Mouse (Mus musculus) layer of hippocampus, adult 9-10 months (tissue): Measurements from ENCODE around the gene Twistnb.

Experiments
- DNase-seq: peaks from one replicate; pipeline ENCODE4 v3.0.0; 2022; ENCODE audit warnings: low spot score

The Twistnb gene

DNA sequence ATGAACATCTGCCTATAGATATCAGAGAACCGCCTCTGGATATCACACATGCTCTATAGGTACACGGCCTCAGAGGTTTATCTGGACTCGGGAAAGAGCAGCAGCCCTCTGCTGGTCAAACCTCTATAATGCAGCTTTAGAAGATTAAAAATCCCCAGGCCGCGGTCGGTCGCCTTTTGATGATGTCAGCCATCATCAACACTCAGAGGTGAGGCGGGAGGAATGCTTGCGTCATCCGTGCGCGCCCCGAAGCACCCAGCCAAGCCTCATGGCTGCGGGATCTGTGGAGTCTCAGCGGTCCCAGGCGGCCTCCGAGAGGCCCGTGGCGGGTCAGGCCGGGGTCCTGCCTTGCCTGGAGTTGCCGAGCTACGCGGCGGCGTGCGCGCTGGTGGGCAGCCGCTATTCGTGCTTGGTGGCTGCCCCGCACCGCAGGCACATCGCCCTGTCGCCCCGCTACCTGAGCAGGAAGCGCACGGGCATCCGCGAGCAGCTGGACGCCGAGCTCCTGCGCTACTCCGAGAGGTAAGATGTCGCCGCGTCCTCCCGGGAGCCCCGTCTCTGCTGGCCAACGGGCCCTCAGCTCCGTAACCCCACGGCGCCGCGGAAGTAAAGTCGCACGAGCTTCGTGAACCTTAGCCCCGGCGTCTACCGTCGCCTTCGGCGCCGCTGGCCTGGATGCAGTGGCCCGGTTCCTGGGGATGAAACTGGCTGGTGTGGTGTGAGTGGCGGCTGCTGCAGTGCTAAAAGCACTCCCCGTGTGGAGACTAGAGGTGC, at the start of gene Twistnb:
Gene Twistnb (plus strand): TSS at position 249 of the 774 bp plus-strand sequence.
- DNase-seq = peak; percentile 99

DNA sequence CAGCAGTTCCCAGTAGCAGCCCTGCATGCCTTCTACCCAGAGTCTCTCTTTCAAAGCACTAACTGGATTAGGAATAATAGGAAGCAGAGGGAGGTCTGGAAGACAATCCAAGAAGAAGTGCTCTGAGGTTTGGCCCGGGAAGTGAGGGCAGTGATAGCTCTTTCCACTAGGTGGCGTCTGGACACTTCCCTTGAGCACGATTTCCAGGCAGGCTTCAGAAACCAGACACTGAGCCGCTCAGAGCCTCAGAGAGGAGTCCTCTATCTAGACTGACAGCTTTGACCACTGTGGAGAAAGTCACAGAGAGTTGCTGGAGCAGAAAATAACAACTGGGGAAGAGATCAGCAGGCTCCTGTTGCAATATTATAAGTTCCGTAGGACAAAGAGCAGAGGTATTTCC, 40.6 kb upstream of the Twistnb start:
- peak; percentile 69 for DNase-seq

DNA sequence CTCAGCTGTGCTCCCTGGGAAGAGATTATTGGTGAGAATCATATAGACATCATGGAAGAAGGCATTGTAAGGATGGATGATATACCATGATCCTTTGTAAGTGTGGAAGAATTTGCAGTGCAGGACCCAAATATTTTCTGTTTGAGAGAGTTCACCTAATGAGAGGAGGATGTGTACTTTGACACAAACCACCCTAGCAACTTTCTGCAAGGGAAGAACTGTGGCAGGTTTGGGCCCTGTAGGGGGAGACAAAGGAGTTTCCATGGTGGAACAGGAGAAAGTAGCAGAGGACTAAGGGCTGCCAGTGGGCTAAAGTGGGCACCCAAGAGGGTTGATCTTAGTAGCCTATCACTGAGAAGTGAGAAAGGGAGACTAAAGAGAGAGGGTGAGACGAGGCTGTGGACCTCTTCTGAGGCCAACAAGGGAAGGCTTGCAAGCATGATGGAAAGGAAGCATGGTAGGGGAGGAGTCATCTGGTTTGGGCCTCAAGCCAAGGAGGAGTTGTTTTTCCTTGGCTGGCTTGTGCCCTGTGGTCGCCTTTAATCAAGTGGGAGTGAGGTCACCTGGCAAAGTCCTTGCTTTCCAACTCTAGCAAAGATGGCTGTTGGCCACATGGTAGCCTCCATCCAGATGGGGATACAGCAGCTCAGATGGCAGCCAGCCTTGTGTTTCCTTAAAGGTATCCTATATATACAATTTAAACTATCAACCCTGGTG, 38.4 kb upstream of the Twistnb start:
- no peak for DNase-seq

- DNase-seq = no peak
These were observed 34.4 kb upstream of the Twistnb start, which contains the start of gene Efcab10 for GRCm38 (mm10) chr12:33394804-33395623. TSS of gene Efcab10 (plus strand) at chr12:33394854.

- no peak for DNase-seq
These were observed 26.2 kb upstream of the Twistnb start for GRCm38 (mm10) chr12:33403265-33403693.

DNA sequence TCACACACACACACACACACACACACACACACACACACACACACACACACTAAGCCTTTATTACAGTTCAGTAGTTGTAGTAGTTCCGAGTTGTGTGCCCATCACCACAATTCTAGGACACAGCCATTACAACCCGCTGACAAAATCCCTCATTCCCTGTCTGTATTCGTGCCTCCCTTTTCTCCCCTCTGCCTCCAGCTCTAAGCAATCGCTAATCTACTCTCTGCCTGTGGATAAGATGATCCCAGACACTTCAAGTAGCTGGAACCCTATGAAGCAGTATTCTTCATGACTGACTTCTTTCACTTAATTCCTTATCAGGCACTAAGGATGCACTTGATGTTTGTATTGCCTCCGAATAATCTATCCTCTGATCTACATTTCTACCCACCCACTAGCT, 24.4 kb upstream of the Twistnb start:
- no peak for DNase-seq

- no peak for DNase-seq
These were observed 23.9 kb upstream of the Twistnb start for GRCm38 (mm10) chr12:33405398-33406026.

DNA sequence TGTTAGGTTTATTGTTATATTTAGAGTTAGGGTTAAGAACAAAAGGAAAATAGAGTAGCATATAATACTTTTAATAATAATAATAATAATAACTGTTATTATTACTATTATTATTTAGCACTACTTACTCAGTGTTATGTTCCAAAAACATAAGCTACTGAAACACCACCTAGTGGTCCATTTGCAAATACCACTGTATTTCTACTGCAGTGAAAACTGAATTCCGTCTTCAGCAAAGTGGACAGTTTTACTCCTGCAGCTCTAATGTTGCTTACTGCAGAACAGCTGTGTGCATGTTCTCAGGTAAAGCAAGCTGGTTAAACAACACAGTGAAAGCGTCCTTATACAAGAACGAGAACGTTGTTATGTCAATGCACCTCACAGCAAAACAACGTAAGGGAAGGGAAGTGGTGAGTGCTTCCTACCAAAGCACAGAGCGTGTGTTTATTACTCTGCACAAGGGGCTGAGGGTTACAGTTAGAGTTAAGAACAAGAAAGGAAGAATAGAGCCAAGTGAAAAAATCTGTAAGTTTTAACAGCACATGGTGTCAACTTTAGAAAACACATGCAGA, 17.8 kb upstream of the Twistnb start:
- no peak for DNase-seq

DNA sequence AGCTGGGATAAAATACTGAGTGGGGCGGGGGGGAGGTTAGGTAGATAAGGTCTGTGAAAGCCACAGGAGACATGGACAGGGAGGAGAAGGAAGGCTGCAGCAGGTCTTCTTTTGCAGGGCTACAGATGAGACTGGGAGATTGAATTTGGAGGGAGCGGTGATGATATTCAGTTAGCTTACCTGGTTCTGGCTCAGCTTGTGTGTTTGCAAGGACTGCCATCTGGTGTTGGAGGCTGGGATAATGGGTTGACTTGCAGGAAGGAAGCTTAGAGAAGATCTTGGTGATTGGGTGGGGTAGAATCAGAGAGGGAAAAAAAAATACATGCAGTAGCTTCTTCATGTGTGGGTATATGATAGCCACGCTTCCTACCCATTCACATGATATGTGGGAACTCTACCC, 5.1 kb upstream of the Twistnb start:
- peak; percentile 57 for DNase-seq

- DNase-seq = no peak
These were observed 2.1 kb upstream of the Twistnb start for GRCm38 (mm10) chr12:33427293-33427692.

- no peak for DNase-seq
These were observed 1.7 kb upstream of the Twistnb start for GRCm38 (mm10) chr12:33427726-33428125.

- DNase-seq = no peak
These were observed 4.4 kb downstream of the Twistnb start for GRCm38 (mm10) chr12:33433812-33434211.

GRCm38 (mm10) chr12:33434758-33435157, 5.3 kb downstream of the Twistnb start:
- DNase-seq = no peak

DNA sequence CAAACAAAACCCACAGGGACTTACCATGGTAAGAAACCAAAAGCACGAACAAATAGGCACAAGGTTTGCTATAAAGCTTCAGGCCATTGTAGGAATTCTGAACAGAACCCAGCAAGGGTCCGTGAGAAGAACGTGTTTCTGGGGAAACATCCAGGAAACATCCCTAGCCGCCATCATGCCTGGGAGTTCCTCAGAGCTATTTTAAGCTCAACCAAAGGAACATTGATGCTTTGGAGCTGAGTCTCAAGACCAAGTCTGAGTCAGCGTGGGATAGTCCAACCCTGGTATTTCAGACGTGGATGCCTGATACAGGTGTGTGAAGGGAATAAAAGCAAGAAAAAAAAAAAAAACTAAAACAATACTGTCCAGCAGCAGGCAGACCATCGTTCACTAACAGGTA, 26.0 kb downstream of the Twistnb start:
- no peak for DNase-seq

- DNase-seq = no peak
These were observed 26.8 kb downstream of the Twistnb start for GRCm38 (mm10) chr12:33456242-33456641.

GRCm38 (mm10) chr12:33480975-33481374, 51.5 kb downstream of the Twistnb start:
- DNase-seq = no peak

DNA sequence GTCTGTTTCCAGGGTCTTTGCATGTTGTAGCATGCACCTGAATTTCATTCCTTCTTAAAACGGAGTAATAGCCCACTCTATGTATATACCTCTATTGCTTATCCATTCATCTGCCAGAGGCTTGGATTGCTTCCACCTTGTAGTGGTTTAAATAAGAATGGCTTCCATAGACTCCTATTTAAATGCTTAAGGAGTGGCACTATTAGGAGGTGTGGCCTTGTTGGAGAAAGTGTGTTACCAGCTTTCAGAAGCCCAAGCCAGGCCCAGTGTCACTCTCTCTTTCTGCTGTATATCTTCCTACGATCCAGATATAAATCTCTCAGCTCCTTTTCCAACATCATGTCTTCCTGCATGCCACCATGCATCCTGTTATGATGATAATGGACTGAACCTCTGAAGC, 53.5 kb downstream of the Twistnb start:
- DNase-seq = no peak
